ENCODE assay signal across 11 mouse cellular contexts in genomic region chr14:25510987-25511386, GRCm38 (mm10). TPM values are rescaled to one million over a fixed set of nuclear protein-coding genes. Genes with fewer than 3 reads are reported as not detected.
DNase-seq lines count a peak whose midpoint lies in the region; ATAC-seq and TF ChIP-seq lines count a peak whose summit lies in the region.
"Had no signal": no experiment of that assay in that cellular context is flagged by ENCODE, and none has a peak within 500 bp of the region (broad histone marks: within the 10 kb centered on the region; RNA-seq: fewer than 3 reads in every experiment).

No protein-coding gene starts in this region.

- no peak overlapping the region for H3K9ac ChIP-seq in stomach, embryonic 14.5 days (replicated peaks; ENCODE audit: low read depth, low read length)
- H3K9ac ChIP-seq in stomach, postnatal 0 days (ENCODE audit: low read length): no peak overlapping the region
- no peak overlapping the region for H3K9ac ChIP-seq in intestine, embryonic 15.5 days
- no peak overlapping the region for H3K9ac ChIP-seq in neural tube, embryonic 15.5 days (replicated peaks)

- TF ChIP-seq CTCF in stomach, postnatal 0 days (IDR thresholded peaks at IDR 0.05; ENCODE audit: low read depth): no peak
- no peak for TF ChIP-seq CTCF in thymus, adult 2 months (IDR thresholded peaks at IDR 0.05; ENCODE audit: borderline replicate concordance, control insufficient read depth, extremely low read depth, insufficient read depth, low read length, poor library complexity)

- TF ChIP-seq POLR2A in thymus, adult 2 months (IDR thresholded peaks at IDR 0.05; ENCODE audit: control insufficient read depth, extremely low read depth, insufficient read depth, low read length, poor library complexity): no peak

- H3K4me3 ChIP-seq in stomach, embryonic 14.5 days (ENCODE audit: low read depth, low read length): no peak overlapping the region
- H3K4me3 ChIP-seq in stomach, postnatal 0 days (ENCODE audit: low read depth, low read length): no peak overlapping the region
- H3K4me3 ChIP-seq in intestine, embryonic 15.5 days (replicated peaks): no peak overlapping the region
- no peak overlapping the region for H3K4me3 ChIP-seq in neural tube, embryonic 15.5 days (replicated peaks)
- H3K4me3 ChIP-seq in thymus, adult 2 months (ENCODE audit: control insufficient read depth, insufficient read depth, low read length): no peak overlapping the region

- ATAC-seq in stomach, embryonic 14.5 days (ENCODE audit: insufficient number of reproducible peaks, insufficient read depth, low FRiP score, low read depth): no peak
- ATAC-seq in stomach, postnatal 0 days (ENCODE audit: low FRiP score, low TSS enrichment): no peak
- no peak for ATAC-seq in intestine, embryonic 15.5 days
- ATAC-seq in neural tube, embryonic 15.5 days (ENCODE audit: low FRiP score): no peak

- peak; percentile 93 for DNase-seq in heart, adult 11 months
- no peak for DNase-seq in heart, postnatal 36 days
- no peak for DNase-seq in stomach, postnatal 0 days (ENCODE audit: low spot score)
- DNase-seq in thymus, adult 2 months: no peak
- DNase-seq in gastrocnemius, postnatal 25 days: no peak
- DNase-seq: lung, adult 2 months; right cerebral cortex, postnatal 4 days had no signal

- H3K4me2 ChIP-seq in stomach, embryonic 14.5 days (replicated peaks; ENCODE audit: low read depth, low read length): no peak overlapping the region
- H3K4me2 ChIP-seq in stomach, postnatal 0 days (replicated peaks; ENCODE audit: low read depth): no peak overlapping the region
- H3K4me2 ChIP-seq in intestine, embryonic 15.5 days (replicated peaks): no peak overlapping the region
- no peak overlapping the region for H3K4me2 ChIP-seq in neural tube, embryonic 15.5 days

- H3K36me3 ChIP-seq in stomach, embryonic 14.5 days (ENCODE audit: control insufficient read depth, insufficient read depth, low read length): peaks cover 13% of the 10 kb centered on the region; the same call in 1 of the 2 replicates
- H3K36me3 ChIP-seq in stomach, postnatal 0 days (ENCODE audit: control insufficient read depth, insufficient read depth, low read length): peaks cover 15% of the 10 kb centered on the region; the same call in 1 of the 2 replicates
- H3K36me3 ChIP-seq in intestine, embryonic 15.5 days: peaks cover 2% of the 10 kb centered on the region; the same call in 1 of the 2 replicates
- peaks cover 6% of the 10 kb centered on the region for H3K36me3 ChIP-seq in neural tube, embryonic 15.5 days
- H3K36me3 ChIP-seq in thymus, adult 2 months (ENCODE audit: control insufficient read depth, insufficient read depth, low read length): no peaks in the 10 kb centered on the region

- whole genome bisulfite sequencing in stomach, embryonic 14.5 days: 36% methylated on average over 7 of the region's 7 CpGs
- 44% methylated on average over 7 of the region's 7 CpGs for WGBS in stomach, postnatal 0 days
- WGBS in intestine, embryonic 15.5 days: 33% methylated on average over 7 of the region's 7 CpGs
- WGBS in neural tube, embryonic 15.5 days: 45% methylated on average over 7 of the region's 7 CpGs
- 66% methylated on average over 7 of the region's 7 CpGs for WGBS in thymus, adult 2 months

- intact Hi-C loops in heart, postnatal 36 days (cut with DNase I): no loop called here

- peak overlapping the region; percentile 49; the same call in 1 of the 2 replicates for H3K27ac ChIP-seq in stomach, embryonic 14.5 days (ENCODE audit: low read length)
- no peak overlapping the region for H3K27ac ChIP-seq in stomach, postnatal 0 days (replicated peaks)
- peak overlapping the region; percentile 68 for H3K27ac ChIP-seq in intestine, embryonic 15.5 days
- H3K27ac ChIP-seq in neural tube, embryonic 15.5 days (replicated peaks): peak overlapping the region; percentile 35
- no peak overlapping the region for H3K27ac ChIP-seq in thymus, adult 2 months (ENCODE audit: control insufficient read depth, insufficient read depth, low read length)

- TF ChIP-seq EP300 in stomach, postnatal 0 days (optimal IDR thresholded peaks at IDR 0.05): no peak

- H3K9me3 ChIP-seq in stomach, embryonic 14.5 days (ENCODE audit: control insufficient read depth, low read depth, low read length): no peaks in the 10 kb centered on the region
- no peaks in the 10 kb centered on the region for H3K9me3 ChIP-seq in stomach, postnatal 0 days (ENCODE audit: control insufficient read depth, low read length)
- H3K9me3 ChIP-seq in intestine, embryonic 15.5 days: no peaks in the 10 kb centered on the region
- no peaks in the 10 kb centered on the region for H3K9me3 ChIP-seq in neural tube, embryonic 15.5 days (replicated peaks)

- peaks cover 68% of the 10 kb centered on the region for H3K4me1 ChIP-seq in stomach, embryonic 14.5 days (ENCODE audit: control insufficient read depth, insufficient read depth, low read length)
- peaks cover 12% of the 10 kb centered on the region for H3K4me1 ChIP-seq in stomach, postnatal 0 days (replicated peaks; ENCODE audit: control insufficient read depth, insufficient read depth)
- H3K4me1 ChIP-seq in intestine, embryonic 15.5 days (replicated peaks): peaks cover 86% of the 10 kb centered on the region
- H3K4me1 ChIP-seq in neural tube, embryonic 15.5 days: peaks cover 69% of the 10 kb centered on the region
- peaks cover 54% of the 10 kb centered on the region for H3K4me1 ChIP-seq in thymus, adult 2 months (replicated peaks; ENCODE audit: control insufficient read depth, insufficient read depth, low read length)

- H3K27me3 ChIP-seq in stomach, embryonic 14.5 days (ENCODE audit: control insufficient read depth, insufficient read depth, low read length): no peaks in the 10 kb centered on the region
- H3K27me3 ChIP-seq in stomach, postnatal 0 days (ENCODE audit: control insufficient read depth, insufficient read depth, low read length): no peaks in the 10 kb centered on the region
- no peaks in the 10 kb centered on the region for H3K27me3 ChIP-seq in intestine, embryonic 15.5 days (replicated peaks)
- no peaks in the 10 kb centered on the region for H3K27me3 ChIP-seq in neural tube, embryonic 15.5 days (replicated peaks)
- no peaks in the 10 kb centered on the region for H3K27me3 ChIP-seq in thymus, adult 2 months (ENCODE audit: control insufficient read depth, insufficient read depth, low read length)
- H3K27me3 ChIP-seq: CH12.LX had no signal

RNA-seq across cellular contexts. Expression of gene Zmiz1, which starts 52.0 kb away (rescaled TPM):
- total RNA-seq in heart, postnatal 36 days (2021): 10 to 100 TPM; 38.8 to 41.7 TPM
- 43.9 and 45.3 TPM in 2 replicates for polyA plus RNA-seq in stomach, embryonic 14.5 days (2014; fragmentation: Nextera tagmentation; extraction: Ambion mirVana)
- 13.0 and 13.8 TPM in 2 replicates for polyA plus RNA-seq in stomach, postnatal 0 days (2015; fragmentation: Nextera tagmentation; extraction: Ambion mirVana)
- 26.3 and 28.0 TPM in 2 replicates for polyA plus RNA-seq in intestine, embryonic 15.5 days (2015; fragmentation: Nextera tagmentation; extraction: Ambion mirVana)
- 51.1 and 54.7 TPM in 2 replicates for polyA plus RNA-seq in neural tube, embryonic 15.5 days (2015; fragmentation: Nextera tagmentation; extraction: Ambion mirVana)
- 58.9 and 93.6 TPM in 2 replicates for polyA plus RNA-seq in thymus, adult 2 months (2012; rRNA removed)
- total RNA-seq in gastrocnemius, postnatal 25 days (2021): 10 to 100 TPM; 26.4 to 29.8 TPM

Comparison
In these comparisons a context has a peak if more than half of its experiments do, and no peak if none do; other contexts are left out.
1. H3K27ac ChIP-seq: peak in stomach, embryonic 14.5 days (single experiment), intestine, embryonic 15.5 days (single experiment) and neural tube, embryonic 15.5 days (single experiment); none in stomach, postnatal 0 days (single experiment) and thymus, adult 2 months (single experiment).